Mouse (Mus musculus): ENCODE measurements around the gene Gss. TPM values are rescaled to one million over a fixed set of nuclear protein-coding genes. Genes with fewer than 3 reads are reported as not detected.
"Not testable (repeated sequence)": the region's sequence is repeated elsewhere in the genome, so short reads cannot be mapped to it uniquely, and the experiment has no call there.

Gss gene
- total RNA-seq, 4 experiments from 2014 or later: 57.8 to 78.0 (median 72.3) TPM

DNA sequence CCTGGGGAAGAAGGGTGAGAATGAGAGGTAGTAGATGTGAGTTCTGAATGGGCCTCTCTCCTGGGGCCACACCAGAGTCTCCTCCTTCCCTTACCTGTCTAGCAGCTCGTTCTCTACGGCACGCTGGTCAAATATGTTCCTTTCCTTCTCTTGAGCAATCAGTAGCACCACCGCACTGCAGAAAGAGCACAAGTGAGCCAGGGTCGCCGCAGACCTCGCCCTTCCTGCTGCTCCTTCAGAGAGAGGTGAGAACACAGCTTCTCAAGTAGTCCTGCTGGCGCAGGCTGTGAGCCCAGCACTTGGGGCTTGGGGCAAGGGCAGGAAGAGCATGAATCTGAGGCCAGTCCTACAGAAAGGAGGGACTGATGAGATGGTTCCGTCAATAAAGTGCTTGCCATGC lies 19.6 kb downstream of the Gss start:
- DNase-seq: no peak

DNA sequence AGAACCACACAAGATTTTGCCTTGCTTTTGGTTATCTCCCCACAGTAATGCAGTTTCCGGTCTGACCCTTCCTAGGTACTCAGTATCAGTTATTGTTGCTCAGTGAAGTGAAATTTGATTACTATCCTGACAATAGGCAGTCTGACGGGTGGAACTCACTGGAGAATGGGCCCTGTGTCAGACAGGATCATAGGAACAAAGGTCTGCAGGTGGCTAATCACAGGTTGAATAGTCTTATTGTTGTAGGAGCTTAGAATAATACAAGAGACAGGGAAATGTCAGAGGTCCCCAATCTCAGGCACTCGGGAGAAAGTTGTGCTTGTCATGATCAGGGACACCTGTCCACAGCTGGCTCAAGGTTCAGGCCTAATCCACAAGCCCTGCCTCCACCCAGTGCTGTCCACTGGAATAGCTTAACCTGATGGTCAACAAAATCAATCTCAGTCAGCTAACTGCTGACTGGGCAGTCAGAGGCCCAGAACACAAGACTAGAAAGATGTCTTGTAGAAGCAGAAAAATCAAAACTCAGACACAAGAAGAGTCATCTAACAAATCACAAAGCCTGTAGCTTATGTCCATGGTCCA lies 23.3 kb downstream of the Gss start:
- no peak for DNase-seq

DNA sequence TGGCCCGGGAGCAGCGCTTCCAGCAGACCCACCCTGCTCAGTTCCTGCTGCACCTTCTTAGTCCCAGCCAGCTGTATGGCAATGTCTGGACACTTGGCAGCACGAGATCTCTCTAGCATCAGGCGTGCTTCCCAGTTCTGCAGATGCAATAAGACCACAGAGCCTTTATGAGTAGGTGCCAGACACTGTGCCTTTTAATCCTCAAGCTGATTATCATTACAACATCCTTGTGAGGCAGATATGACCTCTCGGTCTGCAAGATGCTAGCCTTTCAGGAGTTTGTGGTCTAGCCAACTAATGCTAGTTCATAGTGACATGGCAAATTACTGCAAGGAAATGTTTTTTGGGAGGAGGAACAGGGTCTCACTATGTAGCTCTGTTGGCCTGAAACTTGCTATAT lies 24.9 kb downstream of the Gss start:
- no peak for DNase-seq

DNA sequence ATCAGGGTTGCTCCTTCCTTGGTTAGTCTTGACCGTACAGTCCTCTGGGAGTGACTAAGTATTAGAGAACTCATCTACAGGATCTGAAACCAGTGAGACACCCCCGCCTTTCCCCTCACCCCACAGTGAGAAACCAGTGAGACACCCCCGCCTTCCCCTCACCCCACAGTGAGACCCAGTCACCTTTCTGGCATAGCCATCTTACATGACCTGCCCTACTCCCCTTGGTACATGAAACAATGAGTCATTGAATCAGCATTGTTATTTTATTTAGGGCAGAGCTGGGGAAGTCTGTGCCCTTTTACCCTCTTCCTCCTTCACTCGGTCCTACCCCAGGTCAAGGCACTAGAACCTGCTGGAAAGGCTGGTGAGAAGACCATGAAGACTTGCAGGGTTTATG lies 29.7 kb downstream of the Gss start:
- DNase-seq: no peak

DNA sequence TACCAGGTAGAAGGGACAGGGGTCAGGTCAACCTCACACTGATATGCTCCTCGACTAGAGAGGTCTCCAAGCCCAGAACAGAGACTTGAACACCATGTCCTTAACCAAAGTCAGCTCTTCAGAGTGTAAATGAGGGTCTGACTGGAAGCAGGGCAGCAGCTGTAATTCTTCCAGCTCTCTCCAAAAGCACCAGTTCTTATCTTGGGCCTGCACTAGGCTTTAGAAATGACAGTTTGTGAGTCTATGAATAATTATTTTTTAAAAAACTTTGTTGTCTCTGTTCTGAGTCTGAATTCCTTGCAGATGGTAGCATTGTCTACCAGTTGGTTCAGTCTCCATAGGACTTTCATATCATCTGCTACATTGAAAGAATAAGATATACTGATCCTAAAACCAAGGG lies 30.4 kb downstream of the Gss start:
- DNase-seq: no peak

DNA sequence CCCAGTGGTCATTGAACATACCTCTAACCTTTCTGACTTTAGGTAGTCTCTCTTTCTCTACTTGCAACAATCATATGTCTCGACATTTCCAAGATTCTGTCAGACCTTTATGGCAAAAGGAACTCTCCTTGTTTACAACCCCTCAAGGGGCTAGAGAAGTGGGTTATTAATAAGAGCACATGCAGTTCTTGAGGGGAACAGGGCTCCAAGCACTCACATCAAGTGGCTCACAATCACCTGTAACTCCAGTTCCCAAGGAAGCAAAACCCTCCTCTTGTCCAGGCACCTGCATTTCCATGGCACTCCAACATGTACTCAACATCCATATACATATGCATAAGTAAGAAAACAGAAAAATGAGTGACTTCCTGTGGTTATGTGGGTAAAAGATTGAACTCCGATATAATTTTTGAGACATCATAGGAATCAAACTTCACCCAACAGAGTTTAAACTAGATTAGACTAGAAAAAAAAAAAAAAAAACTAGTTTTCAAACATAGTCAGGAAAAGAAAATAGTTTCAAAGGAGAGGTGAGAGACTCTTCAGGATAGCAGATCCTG lies 38.1 kb downstream of the Gss start:
- no peak for DNase-seq

DNA sequence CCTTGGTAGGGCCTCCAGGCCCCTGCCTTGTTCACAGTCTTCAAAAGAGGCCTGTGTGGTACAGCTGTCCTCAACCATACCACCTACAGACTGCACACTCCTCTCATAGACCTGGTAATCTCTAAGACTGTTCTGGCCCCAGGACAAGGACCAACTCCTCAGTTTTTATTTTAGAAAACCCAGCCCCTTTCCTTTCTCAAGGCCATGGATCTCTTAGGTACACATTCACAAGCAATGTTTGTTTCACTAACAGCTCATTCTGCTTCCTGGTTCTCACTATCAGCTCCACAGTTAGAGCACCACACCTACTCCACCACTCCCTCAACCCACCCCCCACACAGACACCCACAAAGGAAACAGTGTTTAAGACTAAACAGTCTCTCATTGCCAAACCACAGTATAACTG lies 39.7 kb downstream of the Gss start:
- no peak for DNase-seq

DNA sequence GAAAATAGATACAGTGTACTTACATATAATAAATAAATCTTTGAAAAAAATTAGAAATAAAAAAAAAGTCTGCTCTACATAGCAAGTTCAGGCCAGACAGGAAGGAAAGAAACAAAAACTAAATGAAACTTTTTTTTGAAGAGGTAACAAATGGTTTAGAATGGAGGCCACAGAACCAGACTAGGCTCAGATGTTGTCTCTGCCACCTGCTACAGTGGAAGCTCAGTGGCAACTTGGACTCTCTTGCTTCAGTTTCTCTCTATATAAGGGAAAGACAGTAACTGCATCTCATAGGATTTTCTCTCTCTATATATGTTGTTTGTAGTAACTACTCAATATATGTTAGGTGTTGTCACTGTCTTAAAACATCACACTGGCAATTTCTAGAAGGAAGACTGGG lies 40.3 kb downstream of the Gss start:
- DNase-seq: no peak

DNA sequence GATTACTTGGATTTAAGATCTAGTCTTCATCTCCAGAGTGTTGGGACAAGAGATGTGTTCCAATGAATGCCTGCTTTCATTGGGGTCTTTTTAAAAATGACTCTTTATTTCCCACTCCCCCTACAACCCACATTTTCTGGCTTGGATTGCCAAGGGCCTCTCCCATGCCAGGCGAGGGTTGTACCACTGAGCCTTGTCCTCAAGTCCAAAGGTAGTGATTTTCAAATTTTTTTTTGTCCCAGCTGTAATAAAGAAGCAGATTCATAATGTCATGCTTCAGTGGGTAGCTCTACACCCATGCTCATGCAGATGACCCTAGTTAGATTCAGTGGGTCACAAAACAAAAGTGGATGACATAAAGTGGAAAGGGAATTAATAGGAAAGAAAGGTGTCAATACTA lies 45.7 kb downstream of the Gss start:
- DNase-seq: no peak

DNA sequence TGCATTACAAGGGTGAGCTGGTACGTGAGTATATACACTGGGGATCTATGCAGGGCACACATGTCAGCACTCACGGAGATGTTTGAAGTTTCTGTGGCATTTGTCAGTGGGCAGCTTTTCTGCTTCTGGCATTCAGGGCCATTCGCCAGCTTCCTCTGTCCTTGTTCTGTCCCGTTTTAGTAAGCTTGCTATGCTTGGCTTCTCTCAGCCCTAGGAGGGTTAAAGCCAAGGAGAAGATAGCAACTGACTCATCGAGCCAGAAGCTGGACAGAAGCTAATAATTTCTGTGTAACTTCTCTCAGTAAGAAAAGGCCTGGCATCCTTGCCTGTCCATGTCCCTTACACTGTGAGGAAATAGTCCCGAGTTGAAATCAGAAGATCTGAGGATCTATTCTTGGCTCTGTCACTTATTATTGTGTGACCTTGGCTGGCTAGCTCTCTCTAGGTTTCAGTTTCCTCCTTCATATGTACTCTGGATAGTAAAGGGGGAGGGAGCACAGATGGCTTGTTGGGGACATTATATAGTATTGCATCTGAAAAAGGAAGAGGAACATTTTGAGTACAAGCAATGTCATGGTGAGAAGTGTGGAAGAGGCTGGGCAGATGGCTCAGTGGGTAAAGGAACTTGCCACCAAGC lies 51.7 kb downstream of the Gss start:
- DNase-seq: peak; percentile 81

DNA sequence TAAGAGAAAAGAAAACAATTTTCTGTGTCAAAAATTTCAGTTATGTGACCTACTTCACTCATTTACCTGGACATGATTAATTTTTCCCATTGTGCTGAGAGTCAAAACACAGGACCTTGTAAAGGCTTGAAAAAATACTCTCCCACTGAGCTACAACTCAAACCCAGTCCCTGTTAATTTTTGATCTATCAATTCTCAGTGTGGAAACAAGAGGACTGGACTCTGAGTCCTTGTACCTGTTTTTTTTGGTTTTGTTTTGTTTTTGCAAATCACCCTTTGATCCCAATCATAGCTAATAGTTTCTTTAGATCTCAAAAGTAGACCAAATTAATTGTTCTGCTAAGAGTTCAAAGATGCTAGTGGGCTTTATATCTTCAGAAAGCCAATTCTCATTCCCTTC lies 52.9 kb downstream of the Gss start:
- DNase-seq: no peak

DNA sequence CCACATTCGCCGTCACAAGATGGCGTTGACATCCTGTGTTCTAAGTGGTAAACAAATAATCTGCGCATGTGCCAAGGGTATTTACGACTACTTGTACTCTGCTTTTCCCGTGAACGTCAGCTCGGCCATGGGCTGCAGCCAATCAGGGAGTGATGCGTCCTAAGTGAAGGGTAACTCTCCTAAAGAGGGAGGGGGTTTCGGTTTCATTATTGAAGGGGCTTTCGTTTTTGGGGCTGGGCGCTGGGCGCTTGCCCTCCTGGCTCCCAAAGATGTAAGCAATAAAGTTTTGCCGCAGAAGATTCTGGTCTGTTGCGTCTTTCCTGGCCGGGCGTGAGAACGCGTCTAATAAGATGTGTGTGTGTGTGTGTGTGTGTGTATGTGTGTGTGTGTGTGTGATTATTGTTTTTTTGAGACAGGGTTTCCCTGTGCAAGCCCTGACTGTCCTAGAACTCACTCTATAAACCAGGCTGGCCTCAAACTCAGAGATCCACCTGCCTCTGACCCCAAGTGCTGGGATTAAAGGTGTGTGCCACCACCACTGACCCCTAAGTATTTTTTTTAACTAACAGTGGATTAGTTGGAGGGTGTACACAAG lies 54.0 kb downstream of the Gss start:
- not testable (repeated sequence) for DNase-seq

DNA sequence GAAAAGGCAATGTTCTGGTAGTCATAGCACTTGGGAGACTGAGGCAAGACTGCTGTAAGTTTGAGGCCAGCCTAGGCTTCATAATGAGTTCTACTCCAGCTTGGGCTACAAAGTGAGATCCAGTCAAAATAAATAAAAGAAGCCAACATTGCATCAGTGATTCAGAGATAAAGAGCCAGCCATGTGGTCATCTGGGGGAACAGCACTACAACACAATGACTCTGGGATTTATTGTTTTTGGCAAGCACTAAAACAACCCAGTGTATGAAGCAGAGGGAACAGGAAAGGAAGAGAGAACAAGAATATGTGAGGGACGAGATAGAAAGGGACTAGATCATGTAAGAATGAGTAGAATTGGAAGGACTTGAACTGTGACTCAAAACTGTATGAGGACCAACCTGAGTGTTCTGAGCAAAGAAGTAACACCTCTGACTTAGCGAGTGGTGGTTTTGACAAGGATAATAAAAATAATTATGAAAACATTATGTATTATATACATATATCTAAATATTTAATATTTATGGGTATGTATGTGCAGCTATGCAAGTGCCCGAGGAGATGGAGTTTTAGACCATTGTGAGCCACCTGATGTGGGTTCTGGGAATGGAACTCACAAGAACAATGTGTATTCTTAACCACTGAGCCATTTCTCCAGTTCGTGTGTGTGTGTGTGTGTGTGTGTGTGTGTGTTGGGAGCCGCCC lies 54.7 kb downstream of the Gss start:
- peak; percentile 24 for DNase-seq

DNA sequence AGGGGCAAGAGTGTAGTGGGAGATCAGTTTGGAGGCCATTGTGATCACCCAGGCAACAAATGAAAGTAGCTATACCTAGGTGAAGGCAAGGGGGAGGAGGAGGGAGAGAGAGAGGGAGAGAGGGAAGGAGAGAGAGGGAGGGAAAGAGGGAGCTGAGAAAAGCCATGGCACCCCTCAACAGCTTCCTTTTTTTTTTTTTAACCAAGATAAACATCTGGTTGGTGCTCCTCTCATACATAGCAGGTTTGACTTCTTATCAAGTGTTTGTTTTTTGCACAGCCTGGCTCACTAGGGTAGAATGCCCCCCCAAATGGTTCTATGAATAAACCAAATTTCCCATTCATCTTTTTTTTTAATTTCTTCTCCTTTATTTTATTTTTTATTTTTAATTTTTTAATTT lies 56.3 kb downstream of the Gss start:
- DNase-seq: no peak

DNA sequence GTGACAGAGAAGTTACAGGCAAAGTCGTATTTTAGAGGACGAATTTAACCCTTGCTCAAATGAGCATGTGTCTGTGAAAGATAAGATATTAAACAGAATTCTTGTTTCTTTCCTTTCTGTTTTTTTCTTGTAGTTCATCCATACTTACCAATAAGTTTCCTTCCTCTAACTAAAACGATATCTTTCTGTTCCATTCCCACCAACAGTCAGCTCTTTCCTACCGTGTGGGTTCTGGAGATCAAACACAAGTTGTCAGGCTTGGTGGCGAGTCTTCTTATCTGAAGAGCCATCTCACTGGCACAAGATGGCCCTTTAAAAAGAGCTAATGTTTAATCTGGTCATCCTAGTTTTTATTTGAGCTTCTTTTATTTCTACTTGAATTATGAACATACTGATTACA lies 65.2 kb downstream of the Gss start:
- DNase-seq: no peak

DNA sequence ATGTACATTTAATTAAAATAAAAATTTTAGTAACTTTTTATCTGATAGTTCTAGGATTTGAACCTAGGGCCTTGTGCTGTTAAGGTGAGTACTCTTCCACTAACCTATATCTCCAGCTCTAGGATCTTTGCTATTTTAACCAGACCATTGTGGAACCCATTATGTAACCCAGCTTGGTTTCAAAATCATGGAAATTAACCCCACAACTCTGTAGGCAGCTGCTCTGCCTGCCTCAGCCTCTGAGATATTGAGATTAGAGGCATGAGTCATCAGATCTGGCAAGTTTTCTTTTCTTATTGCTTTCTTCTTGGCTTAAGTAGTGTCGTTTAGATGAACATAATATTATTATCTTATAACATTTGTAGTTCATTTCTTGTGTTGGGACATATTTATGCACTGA lies 68.2 kb downstream of the Gss start:
- no peak for DNase-seq

DNA sequence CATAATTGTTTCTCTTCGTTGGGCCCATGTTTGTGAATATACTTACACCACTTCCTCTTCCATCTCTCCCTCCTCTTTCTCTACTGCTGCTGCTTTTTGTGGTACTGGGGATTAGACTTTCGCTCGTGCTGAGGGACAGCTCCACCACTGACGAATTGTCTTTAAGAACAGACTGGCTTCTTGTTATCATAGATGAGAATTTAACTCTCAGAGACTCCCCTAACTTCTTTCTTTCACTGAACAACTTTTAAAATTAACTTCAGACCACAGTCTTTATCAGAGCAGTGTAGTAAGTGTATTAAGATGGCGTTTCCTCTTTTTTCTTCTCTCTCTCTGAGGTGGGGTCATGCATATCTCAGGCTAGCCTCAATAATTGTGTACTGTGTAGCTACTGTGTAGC lies 68.9 kb downstream of the Gss start:
- no peak for DNase-seq

DNA sequence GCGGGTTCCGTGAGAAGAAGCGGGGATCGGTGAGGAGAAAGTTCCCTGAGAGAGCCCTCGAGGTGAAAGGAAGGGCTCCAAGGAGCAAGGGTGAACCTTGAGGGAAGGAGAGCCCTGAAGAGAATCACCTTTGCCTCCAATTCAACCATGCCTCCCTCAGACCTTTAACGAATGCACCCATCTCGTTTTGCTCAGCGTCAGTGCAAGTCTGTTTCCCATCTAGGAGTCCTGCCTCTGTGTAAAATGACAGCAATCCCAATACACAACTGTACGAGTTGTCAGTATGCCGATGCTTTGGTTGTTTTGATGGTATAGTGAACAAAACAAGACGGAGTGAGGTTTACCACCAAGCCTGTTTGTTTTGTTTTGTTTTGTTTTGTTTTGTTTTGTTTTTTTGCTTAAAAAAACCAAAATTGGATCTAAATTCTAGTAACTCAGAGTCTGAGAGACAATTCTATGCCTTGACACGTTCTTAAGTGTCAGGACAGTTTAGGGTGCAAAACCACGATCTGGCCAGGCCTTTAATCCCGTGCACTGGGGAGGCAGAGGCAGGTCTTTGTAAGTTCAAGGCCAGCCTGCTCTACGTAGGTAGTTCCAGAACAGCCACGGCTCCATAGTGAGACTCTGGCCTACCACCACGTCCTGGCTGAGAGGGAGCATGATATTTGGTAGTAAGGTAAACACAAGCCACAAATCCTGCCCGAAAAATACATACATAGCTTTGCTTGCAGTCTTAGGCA lies 73.9 kb downstream of the Gss start:
- no peak for DNase-seq

DNA sequence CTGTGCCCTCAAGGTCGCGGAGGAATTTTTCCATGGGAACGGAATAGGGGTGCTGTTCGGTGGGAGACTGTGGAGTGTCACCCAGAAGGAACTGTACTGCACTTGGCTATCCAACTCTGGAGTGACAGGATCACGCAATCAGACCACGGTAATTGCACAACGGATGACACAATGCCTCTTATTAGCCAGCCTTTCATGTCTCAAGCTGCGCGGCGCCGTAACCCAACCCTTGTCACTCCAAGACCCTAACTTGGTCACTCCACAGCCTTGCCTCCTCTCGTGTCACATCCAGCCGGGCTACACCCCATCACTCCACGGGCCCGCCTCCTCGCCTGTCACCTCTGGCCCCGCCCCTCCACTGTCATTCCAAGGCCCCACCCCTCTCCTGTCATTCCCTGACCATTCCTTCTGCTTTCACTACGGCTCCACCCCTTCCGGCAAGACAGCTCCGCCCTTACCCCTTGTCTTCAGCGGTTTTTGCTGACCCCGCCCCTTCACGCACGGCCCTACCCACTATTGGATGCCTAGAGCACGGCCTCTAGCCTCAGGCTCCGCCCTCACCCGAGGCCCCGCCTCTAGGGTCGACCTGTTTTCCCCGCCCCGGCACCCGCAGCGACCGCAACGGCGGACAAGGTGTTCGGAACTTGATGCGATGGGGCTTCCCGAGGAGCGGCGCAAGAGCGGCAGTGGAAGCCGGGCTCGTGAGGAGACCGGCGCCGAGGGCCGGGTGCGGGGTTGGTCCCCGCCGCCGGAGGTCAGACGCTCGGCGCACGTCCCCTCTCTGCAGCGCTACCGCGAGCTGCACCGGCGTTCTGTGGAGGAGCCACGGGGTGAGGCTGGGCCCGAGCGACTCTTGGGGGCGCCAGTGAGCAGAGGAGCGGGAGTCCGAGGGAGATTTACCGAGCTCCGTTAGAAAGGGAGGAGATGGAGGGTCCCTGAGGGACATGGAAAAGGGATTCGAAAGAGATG lies 74.9 kb downstream of the Gss start, which contains the start of the genes Acss2 and Ggt7:
TSS of gene Acss2 (plus strand) at position 494 of the 969 bp plus-strand sequence.
TSS of gene Ggt7 (minus strand) at position 783 of the 969 bp plus-strand sequence.
- peak; percentile 99 for DNase-seq

DNA sequence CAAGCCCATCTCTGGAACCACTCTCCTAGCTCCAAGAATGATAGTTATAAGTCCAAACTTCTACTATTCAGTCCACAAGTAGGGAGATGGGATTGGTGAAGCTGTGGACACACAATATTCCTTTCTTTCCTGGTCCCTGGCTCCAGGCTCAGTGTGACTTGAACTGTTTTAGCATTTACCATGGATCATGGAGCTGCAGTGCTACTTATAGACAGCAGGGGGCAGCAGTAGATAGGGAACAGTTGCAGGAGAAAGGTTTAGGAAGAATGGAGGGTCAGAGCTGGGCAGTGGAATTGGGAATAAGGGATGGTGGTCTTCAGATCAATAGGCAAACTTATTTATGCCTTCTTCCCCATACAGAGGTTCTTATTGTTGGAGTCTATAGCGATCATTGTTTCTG lies 76.7 kb downstream of the Gss start:
- DNase-seq: peak; percentile 45

DNA sequence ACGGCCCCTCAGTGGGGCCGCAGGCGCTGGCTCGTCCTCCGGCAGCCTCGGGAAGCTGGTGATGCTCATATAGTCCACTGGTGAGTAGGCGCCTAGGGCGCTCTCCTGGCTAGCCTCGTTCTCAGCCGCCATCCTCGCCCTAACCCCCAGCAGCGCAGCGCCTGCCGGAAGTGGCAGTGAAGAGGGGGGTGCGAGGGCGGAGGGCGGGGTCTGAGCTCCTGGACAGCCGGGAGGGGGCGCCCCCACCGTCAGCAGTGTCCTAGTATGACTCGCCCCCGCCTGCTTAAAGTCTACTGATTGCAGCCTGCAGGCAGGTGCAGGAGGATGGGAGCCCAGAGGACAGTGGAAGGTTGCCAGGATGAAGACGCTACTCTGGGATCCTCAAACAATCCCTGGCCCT lies 77.9 kb downstream of the Gss start:
- DNase-seq: peak; percentile 54

All from adrenal gland, adult 8-10 months (tissue).